Mouse (Mus musculus): ENCODE measurements around the gene Lrrc75a. TPM values are rescaled to one million over a fixed set of nuclear protein-coding genes. Genes with fewer than 3 reads are reported as not detected.

Lrrc75a gene
- polyA plus RNA-seq (2012; rRNA removed): 1.7 and 2.2 TPM in 2 replicates

GRCm38 (mm10) chr11:62647661-62648590 lies at the start of gene Lrrc75a:
TSS of gene Lrrc75a (minus strand) at chr11:62648523.

GRCm38 (mm10) chr11:62648591-62649391 lies 468 bp upstream of the Lrrc75a start, which contains the start of gene Mmgt2:
TSS of gene Mmgt2 (plus strand) at chr11:62648664.

GRCm38 (mm10) chr11:62573959-62574702 lies 74.2 kb downstream of the Lrrc75a start, which contains the start of gene Trpv2:
TSS of gene Trpv2 (plus strand) at chr11:62574486.

Other genes starting within 250 kb of the Lrrc75a start
- 2.4 and 2.6 TPM in 2 replicates for gene Pigl, start 190.1 kb downstream of the Lrrc75a start, polyA plus RNA-seq (2012; rRNA removed)
- gene Ncor1, start 190.0 kb downstream of the Lrrc75a start, polyA plus RNA-seq (2012; rRNA removed): 31.6 and 34.4 TPM in 2 replicates
- 18.4 and 19.0 TPM in 2 replicates for gene Cenpv, start 109.3 kb downstream of the Lrrc75a start, polyA plus RNA-seq (2012; rRNA removed)
- gene Ubb, start 97.4 kb downstream of the Lrrc75a start, polyA plus RNA-seq (2012; rRNA removed): 1,063 and 1,080 TPM in 2 replicates
- 4.1 and 4.3 TPM in 2 replicates for gene Trpv2, start 74.0 kb downstream of the Lrrc75a start, polyA plus RNA-seq (2012; rRNA removed)
- gene Mmgt2, start 141 bp upstream of the Lrrc75a start, polyA plus RNA-seq (2012; rRNA removed): 11.8 and 13.4 TPM in 2 replicates
- 0.27 and 0.30 TPM in 2 replicates for gene Zfp287, start 83.4 kb upstream of the Lrrc75a start, polyA plus RNA-seq (2012; rRNA removed)
- not detected in 2 replicates for gene Gm10428, start 104.6 kb upstream of the Lrrc75a start, polyA plus RNA-seq (2012; rRNA removed)
- gene Zfp286, start 140.9 kb upstream of the Lrrc75a start, polyA plus RNA-seq (2012; rRNA removed): 0.41 and 0.43 TPM in 2 replicates
- gene Trim16, start 171.7 kb upstream of the Lrrc75a start, polyA plus RNA-seq (2012; rRNA removed): 0.62 and 0.71 TPM in 2 replicates
- gene Fbxw10, start 198.5 kb upstream of the Lrrc75a start, polyA plus RNA-seq (2012; rRNA removed): 0.04 and 0.06 TPM in 2 replicates
- gene Tvp23b, start 230.9 kb upstream of the Lrrc75a start, polyA plus RNA-seq (2012; rRNA removed): 15.8 and 16.6 TPM in 2 replicates

Data from liver, embryonic 18 days (tissue).